Mouse (Mus musculus) olfactory bulb, adult 2 months (tissue): ENCODE data around the gene Specc1.

Source experiments
- CTCF ChIP-seq: fragments of 200-500 bp; IDR thresholded peaks from 2 replicates; pipeline ENCODE4 v1.5.1; 2012; ENCODE audit warnings: low read depth, mild to moderate bottlenecking, low read length, moderate library complexity; ENCODE audit not compliant: insufficient read depth
- POLR2A ChIP-seq: fragments of 200-500 bp; IDR thresholded peaks from 2 replicates; pipeline ENCODE4 v1.6.1; 2012; ENCODE audit warnings: mild to moderate bottlenecking, low read depth, low read length, moderate library complexity; ENCODE audit not compliant: insufficient read depth

DNA sequence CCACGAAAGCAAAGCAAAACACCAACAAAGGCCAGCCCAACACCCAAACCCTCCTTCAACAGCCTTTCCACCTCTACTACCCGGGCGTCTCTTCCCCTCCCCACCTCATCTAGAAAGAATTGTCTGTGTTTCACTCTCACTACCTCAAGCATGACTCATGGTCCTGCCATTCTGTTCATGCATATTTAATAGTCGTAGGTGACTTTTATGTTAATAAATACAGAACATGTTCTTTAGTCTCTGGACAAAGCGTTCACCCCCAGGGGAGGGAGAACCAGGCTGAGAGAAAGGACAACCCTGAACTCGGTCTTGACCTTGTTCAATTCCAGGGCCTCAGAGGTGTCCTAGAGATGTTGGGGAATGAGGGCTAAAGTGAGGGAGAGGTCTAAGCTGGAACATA is 1.4 kb upstream of the Specc1 start:
- TF ChIP-seq POLR2A (no peak), CTCF (no peak)
